Mouse (Mus musculus) heart, postnatal 25 days (tissue): ENCODE results near the gene Gm13697. TPM values are rescaled to one million over a fixed set of nuclear protein-coding genes. Genes with fewer than 3 reads are reported as not detected.

ENCODE experiments used
- DNase-seq: peaks from one replicate; pipeline ENCODE4 v3.0.0; 2022; ENCODE audit warnings: low spot score
- intact Hi-C: fragments of 180-260 bp; cut with DNase I; formaldehyde crosslinking; loops from one replicate; pipeline ENCODE4 v1.15.1; 2025
- total RNA-seq, 2 experiments: library from RNA; stranded (reverse); gene quantifications; 2 replicates each; pipeline ENCODE4 v1.2.3; 2021

The Gm13697 gene
- total RNA-seq, 2 experiments from 2014 or later = 0.67 to 0.68 TPM

GRCm38 (mm10) chr2:84025217-84025616 lies 40.7 kb downstream of the Gm13697 start:
- intact Hi-C loops = no loop called here
- peak; percentile 52 for DNase-seq

- intact Hi-C loops = no loop called here
- no peak for DNase-seq
Measured at GRCm38 (mm10) chr2:84032505-84032904, 48.0 kb downstream of the Gm13697 start.

- no peak for DNase-seq
- intact Hi-C loops = loop anchor here (2.0 kb wide), 1 partner anchor 395 kb away; no protein-coding TSS in a partner anchor
Measured at GRCm38 (mm10) chr2:84035997-84036396, 51.5 kb downstream of the Gm13697 start.

Other genes with a start within 250 kb of the Gm13697 start
- gene Fam171b, start 172.1 kb upstream of the Gm13697 start, total RNA-seq = 1 to 10 TPM in 1 of 2 experiments, under 1 TPM in 1; 0.81 to 1.4 TPM
- gene Zswim2, start 43.5 kb upstream of the Gm13697 start, total RNA-seq = not detected
- under 1 TPM; 0.67 to 0.68 TPM for gene Gm13698, start 29.1 kb upstream of the Gm13697 start, total RNA-seq
- under 1 TPM; 0.67 to 0.68 TPM for gene Gm13693, start 23.2 kb upstream of the Gm13697 start, total RNA-seq
- under 1 TPM; 0.67 to 0.68 TPM for gene Gm13695, start 17.4 kb upstream of the Gm13697 start, total RNA-seq
- gene Gm13696, start 11.6 kb upstream of the Gm13697 start, total RNA-seq = under 1 TPM; 0.67 to 0.68 TPM
- under 1 TPM; 0.67 to 0.68 TPM for gene Gm13694, start 5.8 kb upstream of the Gm13697 start, total RNA-seq
- under 1 TPM; 0.67 to 0.68 TPM for gene Gm13691, start 5.8 kb downstream of the Gm13697 start, total RNA-seq